Mouse (Mus musculus): ENCODE measurements around the gene Pced1b.

DNA sequence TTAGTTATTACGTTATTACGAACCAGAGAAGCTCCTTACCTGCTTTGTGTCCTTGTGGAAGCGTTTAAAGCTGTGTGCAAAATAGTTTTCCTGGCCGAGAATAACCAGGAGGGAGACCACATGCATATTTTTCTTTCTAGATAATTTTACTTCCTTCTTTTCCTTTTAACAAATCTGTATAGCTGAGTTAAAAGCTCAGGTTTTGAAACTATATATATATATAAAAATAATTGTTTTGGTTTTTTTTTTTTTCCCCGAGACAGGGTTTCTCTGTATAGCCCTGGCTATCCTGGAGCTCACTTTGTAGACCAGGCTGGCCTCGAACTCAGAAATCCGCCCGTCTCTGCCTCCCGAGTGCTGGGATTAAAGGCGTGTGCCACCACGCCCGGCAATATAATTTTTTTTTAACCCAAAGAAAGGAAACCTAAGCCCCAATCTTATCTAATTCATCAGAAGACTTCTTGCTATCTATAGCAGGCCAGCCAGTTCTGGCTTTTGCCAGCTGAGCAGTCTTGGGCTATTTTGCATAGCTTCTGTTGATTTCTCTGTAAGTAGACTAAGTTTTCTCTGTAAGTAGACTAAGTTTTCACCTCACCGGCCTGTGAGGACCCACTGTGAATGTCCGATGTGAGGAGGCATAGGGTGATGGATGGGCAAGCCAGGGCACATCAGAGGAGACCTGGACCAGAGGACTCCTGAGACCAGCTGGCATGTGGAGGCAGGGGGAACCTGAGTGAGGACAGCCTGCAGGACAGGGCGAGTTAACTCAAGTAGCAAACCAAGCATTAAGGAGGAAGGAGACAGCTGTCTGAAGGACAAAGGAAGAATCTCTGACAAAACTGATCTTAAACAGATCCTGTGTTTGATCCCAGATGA is 128.2 kb downstream of the Pced1b start:
- TF ChIP-seq CTCF (IDR thresholded peaks at IDR 0.05; ENCODE audit: low read depth, low read length) (no peak), POLR2A (IDR thresholded peaks at IDR 0.05; ENCODE audit: borderline replicate concordance, low read depth, low read length) (no peak)
